Mouse (Mus musculus): Measurements from ENCODE around the gene Gm19426. TPM values are rescaled to one million over a fixed set of nuclear protein-coding genes. Genes with fewer than 3 reads are reported as not detected.
A peak's percentile ranks its signal among the peaks of the same experiment; 100 is the strongest.
"Not testable (repeated sequence)": the region's sequence is repeated elsewhere in the genome, so short reads cannot be mapped to it uniquely, and the experiment has no call there.

Gene Gm19426
- polyA plus RNA-seq, 1 experiment from 2014 or later = 1.2 TPM

DNA sequence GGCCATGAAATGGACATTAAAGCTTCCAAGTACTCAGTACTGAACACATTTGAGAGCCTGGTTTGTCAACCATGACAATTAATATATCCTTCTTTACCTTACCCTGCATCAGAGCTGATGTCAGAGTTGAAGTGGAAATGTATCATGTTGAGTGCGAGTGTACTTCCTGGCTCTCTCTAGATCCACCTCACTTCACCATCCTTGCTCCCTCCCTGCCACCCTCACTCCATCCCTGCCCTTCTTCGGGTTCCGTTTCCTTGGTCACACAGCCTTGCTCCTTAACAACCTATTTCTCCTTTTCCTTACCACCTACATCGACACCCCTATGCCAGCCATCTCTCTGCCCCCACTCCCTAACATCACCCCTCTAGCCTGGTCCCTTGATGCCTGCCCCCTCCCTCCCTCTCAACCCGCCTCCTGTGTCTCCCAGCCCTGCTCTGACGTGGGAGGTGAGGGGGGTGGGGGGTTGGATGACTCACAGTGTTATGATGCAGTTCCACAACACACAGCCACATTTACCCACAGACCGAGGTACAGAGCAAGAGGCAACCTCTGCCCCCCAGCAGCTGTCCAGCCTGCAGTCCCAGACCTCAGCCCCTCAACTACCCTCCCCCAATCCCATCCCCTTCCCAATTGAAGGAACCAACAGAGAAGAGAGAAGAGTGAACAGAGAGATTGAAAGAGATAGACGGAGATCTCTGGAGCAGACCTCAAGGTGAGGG, 9.7 kb downstream of the Gm19426 start, which contains the start of gene Ypel4:
Ypel4 (plus strand) TSS at position 480 of the 722 bp plus-strand sequence.
- H3K4me1 ChIP-seq (ENCODE audit: insufficient read depth) = peaks cover 72% of the 10 kb centered on the region
- H3K36me3 ChIP-seq (replicated peaks; ENCODE audit: insufficient read depth, low read length) = peaks cover 5% of the 10 kb centered on the region
- peak within 1 kb of the TSS; percentile 93 for H3K27ac ChIP-seq (ENCODE audit: low read depth)
- ATAC-seq (peak; percentile 59), DNase-seq (peak; percentile 75)
- H3K9ac ChIP-seq (replicated peaks) = peak within 1 kb of the TSS; percentile 71
- TF ChIP-seq EP300 (IDR thresholded peaks at IDR 0.05; ENCODE audit: low read depth) (no peak), CTCF (IDR thresholded peaks at IDR 0.05; ENCODE audit: low read depth) (no peak)
- H3K4me2 ChIP-seq (ENCODE audit: low read depth, low read length) = peak within 1 kb of the TSS; percentile 71
- 7% methylated on average over 8 of the region's 8 CpGs for WGBS (ENCODE audit: insufficient replicate concordance)
- no peaks in the 10 kb centered on the region for H3K9me3 ChIP-seq (ENCODE audit: low read length)
- H3K27me3 ChIP-seq (ENCODE audit: insufficient read depth, low read length) = 0 out of 2 replicates have a peak, but pooled peaks cover 12% of the 10 kb centered on the region
- peak within 1 kb of the TSS; percentile 56 for H3K4me3 ChIP-seq (ENCODE audit: low read depth, low read length)

DNA sequence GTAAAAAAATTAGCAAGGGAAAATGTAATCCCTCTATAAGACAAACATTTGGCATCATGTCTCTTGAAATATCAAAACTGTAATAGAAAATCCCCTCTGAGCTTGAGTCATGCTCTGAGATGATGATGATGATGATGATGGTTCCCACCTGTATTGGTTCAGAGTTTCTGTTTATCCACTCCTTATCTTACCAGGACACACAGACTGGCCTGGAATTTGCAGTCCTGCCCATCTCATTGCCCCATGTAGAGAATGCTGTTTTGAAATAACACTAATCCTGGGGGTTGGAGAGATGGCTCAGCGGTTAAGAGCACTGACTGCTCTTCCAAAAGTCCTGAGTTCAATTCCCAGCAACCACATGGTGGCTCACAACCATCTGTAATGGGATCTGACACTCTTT, 11.1 kb downstream of the Gm19426 start:
- DNase-seq = no peak
- Histone ChIP-seq H3K4me1 (ENCODE audit: insufficient read depth) (peaks cover 59% of the 10 kb centered on the region), H3K4me3 (ENCODE audit: low read depth, low read length) (no peak overlapping the region), H3K27ac (ENCODE audit: low read depth) (peak overlapping the region; percentile 93; the same call in 1 of the 2 replicates), H3K9ac (replicated peaks) (no peak overlapping the region), H3K9me3 (ENCODE audit: low read length) (no peaks in the 10 kb centered on the region), H3K27me3 (ENCODE audit: insufficient read depth, low read length) (0 out of 2 replicates have a peak, but pooled peaks cover 12% of the 10 kb centered on the region), H3K36me3 (replicated peaks; ENCODE audit: insufficient read depth, low read length) (0 out of 2 replicates have a peak, but pooled peaks cover under 1% of the 10 kb centered on the region), H3K4me2 (ENCODE audit: low read depth, low read length) (no peak overlapping the region)
- TF ChIP-seq CTCF (IDR thresholded peaks at IDR 0.05; ENCODE audit: low read depth) = no peak
- TF ChIP-seq EP300 (IDR thresholded peaks at IDR 0.05; ENCODE audit: low read depth) = peak; percentile 66
- 74% methylated on average over 1 of the region's 1 CpGs for WGBS (ENCODE audit: insufficient replicate concordance)
- no peak for ATAC-seq

DNA sequence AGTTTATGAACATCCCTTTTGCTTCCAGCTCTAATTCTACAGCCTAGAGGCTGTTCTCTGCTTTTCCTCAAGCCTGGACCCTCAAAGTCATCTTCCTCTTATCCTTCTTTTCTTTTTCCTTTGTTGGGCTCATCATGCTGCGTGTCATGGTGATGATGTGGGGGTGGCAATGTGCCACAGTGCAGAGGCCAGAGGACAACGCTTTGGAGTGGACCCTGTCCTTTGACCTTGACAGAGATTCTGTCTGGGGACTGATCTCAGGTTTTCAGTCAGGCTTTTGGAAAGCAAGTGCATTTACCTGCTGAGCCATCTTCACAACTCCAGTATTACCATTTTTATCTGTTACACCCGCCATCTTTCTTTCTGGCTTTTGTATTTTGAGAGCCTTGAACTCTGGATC, 12.2 kb downstream of the Gm19426 start:
- no peak for TF ChIP-seq EP300 (IDR thresholded peaks at IDR 0.05; ENCODE audit: low read depth)
- no peak for TF ChIP-seq CTCF (IDR thresholded peaks at IDR 0.05; ENCODE audit: low read depth)
- no peak for DNase-seq
- H3K4me1 ChIP-seq (ENCODE audit: insufficient read depth) = peaks cover 51% of the 10 kb centered on the region

DNA sequence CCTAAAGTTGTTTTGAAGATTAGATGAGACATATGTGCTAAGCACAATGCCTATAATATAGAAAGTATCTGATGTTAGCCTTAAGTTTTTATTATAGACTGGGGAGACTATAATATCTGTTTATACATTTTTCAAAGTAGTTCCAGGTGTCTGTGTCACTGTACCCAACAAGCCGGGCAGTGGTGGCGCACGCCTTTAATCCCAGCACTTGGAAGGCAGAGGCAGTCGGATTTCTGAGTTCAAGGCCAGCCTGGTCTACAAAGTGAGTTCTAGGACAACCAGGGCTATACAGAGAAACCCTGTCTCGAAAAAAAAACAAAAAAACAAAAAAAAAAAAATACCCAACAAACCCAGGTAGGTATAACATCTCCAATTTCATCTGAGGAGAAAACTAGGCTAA, 15.3 kb downstream of the Gm19426 start:
- H3K36me3 ChIP-seq (replicated peaks; ENCODE audit: insufficient read depth, low read length) = peaks cover 27% of the 10 kb centered on the region
- peak overlapping the region; percentile 80 for H3K4me2 ChIP-seq (ENCODE audit: low read depth, low read length)
- H3K9me3 ChIP-seq (ENCODE audit: low read length); H3K9ac ChIP-seq (replicated peaks); ATAC-seq; H3K4me3 ChIP-seq (ENCODE audit: low read depth, low read length); H3K27me3 ChIP-seq (ENCODE audit: insufficient read depth, low read length); DNase-seq: not testable (repeated sequence)
- peak overlapping the region; percentile 84; the same call in 1 of the 2 replicates for H3K27ac ChIP-seq (ENCODE audit: low read depth)
- peaks cover 48% of the 10 kb centered on the region for H3K4me1 ChIP-seq (ENCODE audit: insufficient read depth)
- 80% methylated on average over 5 of the region's 5 CpGs for WGBS (ENCODE audit: insufficient replicate concordance)

More for the DNA sequence above, 12.2 kb downstream of the Gm19426 start:
- no peaks in the 10 kb centered on the region for H3K9me3 ChIP-seq (ENCODE audit: low read length)
- H3K4me2 ChIP-seq (ENCODE audit: low read depth, low read length) = no peak overlapping the region
- H3K4me3 ChIP-seq (ENCODE audit: low read depth, low read length) = no peak overlapping the region
- WGBS (ENCODE audit: insufficient replicate concordance) = 67% methylated on average over 3 of the region's 3 CpGs
- H3K27ac ChIP-seq (ENCODE audit: low read depth) = peak overlapping the region; percentile 50; the same call in 1 of the 2 replicates
- H3K36me3 ChIP-seq (replicated peaks; ENCODE audit: insufficient read depth, low read length) = no peaks in the 10 kb centered on the region
- ATAC-seq = no peak
- 0 out of 2 replicates have a peak, but pooled peaks cover 3% of the 10 kb centered on the region for H3K27me3 ChIP-seq (ENCODE audit: insufficient read depth, low read length)
- H3K9ac ChIP-seq (replicated peaks) = no peak overlapping the region

DNA sequence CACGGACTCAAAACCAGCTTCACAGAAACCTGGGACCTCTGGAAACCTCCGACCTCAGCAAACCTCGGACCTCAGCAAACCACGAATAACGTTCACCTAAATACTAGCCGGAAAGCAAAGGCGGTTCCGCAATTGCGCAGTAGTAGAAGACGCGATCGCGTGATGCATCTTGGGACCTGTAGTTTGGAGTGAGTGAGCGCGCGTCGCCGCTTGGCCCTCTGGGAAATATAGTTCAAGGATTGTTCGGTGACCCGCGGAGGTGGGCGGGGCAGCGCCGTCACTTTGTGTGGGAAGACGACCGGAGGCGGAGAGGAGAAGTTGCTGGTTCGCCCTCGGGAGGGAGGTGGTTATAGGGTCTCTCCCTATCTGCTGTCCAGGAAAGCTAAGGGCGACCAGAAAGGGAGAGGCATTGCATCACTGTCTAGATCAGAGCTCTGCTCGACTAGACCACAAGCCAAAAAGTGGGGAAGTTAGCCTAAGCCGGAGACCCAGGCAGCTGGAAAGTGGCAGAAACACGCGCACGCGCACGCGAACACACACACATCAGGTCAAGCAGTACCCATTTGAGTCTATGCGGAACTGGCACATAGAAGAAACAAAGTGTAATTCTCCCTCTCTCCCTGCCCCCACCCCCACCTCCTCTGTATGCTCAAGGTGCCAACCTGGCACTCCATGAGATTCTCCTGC, 16.1 kb downstream of the Gm19426 start, which contains the start of gene Clp1:
Clp1 (minus strand) TSS at position 179 of the 687 bp plus-strand sequence.
- ATAC-seq = peak; percentile 97
- Histone ChIP-seq H3K9ac (replicated peaks) (peak within 1 kb of the TSS; percentile 70), H3K9me3 (ENCODE audit: low read length) (no peaks in the 10 kb centered on the region), H3K4me1 (ENCODE audit: insufficient read depth) (peaks cover 42% of the 10 kb centered on the region), H3K4me2 (ENCODE audit: low read depth, low read length) (peak within 1 kb of the TSS; percentile 80), H3K27me3 (ENCODE audit: insufficient read depth, low read length) (no peaks in the 10 kb centered on the region), H3K4me3 (ENCODE audit: low read depth, low read length) (peak within 1 kb of the TSS; percentile 62), H3K27ac (ENCODE audit: low read depth) (peak within 1 kb of the TSS; percentile 84), H3K36me3 (replicated peaks; ENCODE audit: insufficient read depth, low read length) (peaks cover 30% of the 10 kb centered on the region)
- peak; percentile 98 for DNase-seq
- under 1% methylated on average over 39 of the region's 39 CpGs for WGBS (ENCODE audit: insufficient replicate concordance)
- TF ChIP-seq CTCF (IDR thresholded peaks at IDR 0.05; ENCODE audit: low read depth) = 0 out of 2 replicates have a peak, but pooled peaks have one; percentile 8
- peak; percentile 47; the same call in 1 of the 2 replicates for TF ChIP-seq EP300 (IDR thresholded peaks at IDR 0.05; ENCODE audit: low read depth)

DNA sequence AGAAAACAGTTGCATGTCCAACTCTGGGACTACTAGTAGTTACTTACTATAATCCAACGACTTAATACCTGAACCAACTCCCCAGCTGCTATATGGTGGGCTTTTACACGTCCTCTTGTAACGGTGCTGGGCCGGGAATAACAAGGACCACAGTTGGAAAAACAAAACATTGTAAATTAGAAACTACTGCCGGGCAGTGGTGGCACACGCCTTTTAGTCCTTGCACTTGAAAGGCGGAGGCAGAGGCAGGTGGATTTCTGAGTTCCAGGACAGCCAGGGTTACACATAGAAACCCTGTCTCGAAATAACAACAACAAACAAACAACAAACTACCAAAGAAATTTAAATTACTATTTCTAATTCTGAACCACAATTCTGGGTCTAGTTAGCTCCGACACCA, 16.7 kb downstream of the Gm19426 start:
- WGBS (ENCODE audit: insufficient replicate concordance) = 2% methylated on average over 9 of the region's 9 CpGs
- Histone ChIP-seq H3K4me2 (ENCODE audit: low read depth, low read length) (peak overlapping the region; percentile 80), H3K27ac (ENCODE audit: low read depth) (peak overlapping the region; percentile 84), H3K9ac (replicated peaks) (peak overlapping the region; percentile 70), H3K9me3 (ENCODE audit: low read length) (no peaks in the 10 kb centered on the region), H3K36me3 (replicated peaks; ENCODE audit: insufficient read depth, low read length) (peaks cover 34% of the 10 kb centered on the region), H3K4me3 (ENCODE audit: low read depth, low read length) (peak overlapping the region; percentile 62), H3K27me3 (ENCODE audit: insufficient read depth, low read length) (no peaks in the 10 kb centered on the region), H3K4me1 (ENCODE audit: insufficient read depth) (peaks cover 36% of the 10 kb centered on the region)
- DNase-seq (no peak), ATAC-seq (peak; percentile 20)
- TF ChIP-seq EP300 (IDR thresholded peaks at IDR 0.05; ENCODE audit: low read depth) (no peak), CTCF (IDR thresholded peaks at IDR 0.05; ENCODE audit: low read depth) (no peak)
